Mouse (Mus musculus): ENCODE results near the gene Msi2.

Gene Msi2

GRCm38 (mm10) chr11:88614527-88615305, 103.6 kb downstream of the Msi2 start:
- DNase-seq (ENCODE audit: low read depth, low spot score): peak; percentile 54

GRCm38 (mm10) chr11:88613771-88614526, 104.4 kb downstream of the Msi2 start:
- DNase-seq (ENCODE audit: low read depth, low spot score): no peak

- DNase-seq (ENCODE audit: low read depth, low spot score): no peak
Measured at GRCm38 (mm10) chr11:88613008-88613407, 105.3 kb downstream of the Msi2 start.

GRCm38 (mm10) chr11:88612141-88612540, 106.2 kb downstream of the Msi2 start:
- peak; percentile 88 for DNase-seq (ENCODE audit: low read depth, low spot score)

- DNase-seq (ENCODE audit: low read depth, low spot score): no peak
Measured at GRCm38 (mm10) chr11:88610809-88611208, 107.5 kb downstream of the Msi2 start.

- DNase-seq (ENCODE audit: low read depth, low spot score): no peak
Measured at GRCm38 (mm10) chr11:88610112-88610511, 108.2 kb downstream of the Msi2 start.

- DNase-seq (ENCODE audit: low read depth, low spot score): no peak
Measured at GRCm38 (mm10) chr11:88608584-88608983, 109.7 kb downstream of the Msi2 start.

GRCm38 (mm10) chr11:88607725-88608383, 110.5 kb downstream of the Msi2 start:
- DNase-seq (ENCODE audit: low read depth, low spot score): no peak

GRCm38 (mm10) chr11:88605771-88606170, 112.5 kb downstream of the Msi2 start:
- DNase-seq (ENCODE audit: low read depth, low spot score): no peak

GRCm38 (mm10) chr11:88605098-88605525, 113.2 kb downstream of the Msi2 start:
- DNase-seq (ENCODE audit: low read depth, low spot score): no peak

GRCm38 (mm10) chr11:88604635-88605034, 113.7 kb downstream of the Msi2 start:
- no peak for DNase-seq (ENCODE audit: low read depth, low spot score)

GRCm38 (mm10) chr11:88603366-88603765, 114.9 kb downstream of the Msi2 start:
- DNase-seq (ENCODE audit: low read depth, low spot score): no peak

- peak; percentile 90 for DNase-seq (ENCODE audit: low read depth, low spot score)
Measured at GRCm38 (mm10) chr11:88602471-88603120, 115.7 kb downstream of the Msi2 start.

GRCm38 (mm10) chr11:88600194-88600593, 118.1 kb downstream of the Msi2 start:
- DNase-seq (ENCODE audit: low read depth, low spot score): no peak

GRCm38 (mm10) chr11:88599332-88600130, 118.8 kb downstream of the Msi2 start:
- no peak for DNase-seq (ENCODE audit: low read depth, low spot score)

- DNase-seq (ENCODE audit: low read depth, low spot score): no peak
Measured at GRCm38 (mm10) chr11:88598848-88599175, 119.5 kb downstream of the Msi2 start.

- no peak for DNase-seq (ENCODE audit: low read depth, low spot score)
Measured at GRCm38 (mm10) chr11:88598150-88598847, 120.0 kb downstream of the Msi2 start.

- DNase-seq (ENCODE audit: low read depth, low spot score): no peak
Measured at GRCm38 (mm10) chr11:88595616-88596015, 122.7 kb downstream of the Msi2 start.

- DNase-seq (ENCODE audit: low read depth, low spot score): no peak
Measured at GRCm38 (mm10) chr11:88594804-88595611, 123.3 kb downstream of the Msi2 start.

GRCm38 (mm10) chr11:88594010-88594409, 124.3 kb downstream of the Msi2 start:
- DNase-seq (ENCODE audit: low read depth, low spot score): peak; percentile 72
